Mouse (Mus musculus) MEL (cell line): ENCODE data around the gene Pdzd2. TPM values are rescaled to one million over a fixed set of nuclear protein-coding genes. Genes with fewer than 3 reads are reported as not detected.
A peak's percentile ranks its signal among the peaks of the same experiment; 100 is the strongest.

Experiments
- DNase-seq: peaks from one replicate; pipeline ENCODE4 v3.0.0; 2011; ENCODE audit warnings: low read depth, low spot score
- H3K27ac ChIP-seq: 2 replicates; pipeline ENCODE4 v1.5.1; 2012; ENCODE audit warnings: low read depth, mild to moderate bottlenecking, control low read depth, low read length, moderate library complexity; ENCODE audit not compliant: control insufficient read depth
- H3K27me3 ChIP-seq, 2 experiments: fragments of 150-350 bp in 1 of 2; sonication (generic) in 1 of 2; 2 replicates each; pipeline ENCODE4 v1.6.1; 2012; ENCODE audit warnings: low read length in 2 of 2, mild to moderate bottlenecking in 2 of 2, improper control_type of control experiment in 1 of 2, moderate library complexity in 1 of 2; ENCODE audit not compliant: insufficient read depth in 2 of 2, control insufficient read depth in 1 of 2
- H3K36me3 ChIP-seq, 2 experiments: 2 replicates each; pipeline ENCODE4 v1.6.1; 2012 to 2014; ENCODE audit warnings: low read length in 2 of 2, improper control_type of control experiment in 1 of 2, inconsistent platforms in 1 of 2, mild to moderate bottlenecking in 1 of 2; ENCODE audit not compliant: insufficient read depth in 2 of 2, control insufficient read depth in 1 of 2
- H3K4me1 ChIP-seq, 2 experiments: fragments of 150-350 bp in 1 of 2; sonication (generic) in 1 of 2; 2 replicates each; pipeline ENCODE4 v1.6.1; 2012; ENCODE audit warnings: low read length in 2 of 2, improper control_type of control experiment in 1 of 2, mild to moderate bottlenecking in 1 of 2; ENCODE audit not compliant: insufficient read depth in 2 of 2, control insufficient read depth in 1 of 2
- H3K4me3 ChIP-seq, 2 experiments: fragments of 150-350 bp in 1 of 2; sonication (generic) in 1 of 2; 2 replicates each; pipeline ENCODE4 v1.5.1; 2012; ENCODE audit warnings: low read depth in 2 of 2, low read length in 2 of 2, mild to moderate bottlenecking in 2 of 2, moderate library complexity in 2 of 2, control low read depth in 1 of 2, improper control_type of control experiment in 1 of 2; ENCODE audit not compliant: control insufficient read depth in 1 of 2, insufficient read depth in 1 of 2
- H3K79me2 ChIP-seq: 2 replicates; pipeline ENCODE4 v1.6.1; 2012; ENCODE audit warnings: mild to moderate bottlenecking, low read length, moderate library complexity; ENCODE audit not compliant: control insufficient read depth, poor library complexity, insufficient read depth
- H3K9ac ChIP-seq: 2 replicates; pipeline ENCODE4 v1.6.1; 2012; ENCODE audit warnings: low read depth, mild to moderate bottlenecking, control low read depth, low read length, moderate library complexity; ENCODE audit not compliant: control insufficient read depth, poor library complexity, severe bottlenecking
- H3K9me3 ChIP-seq: fragments of 150-350 bp; sonication (generic); replicated peaks from 2 replicates; pipeline ENCODE4 v1.6.1; 2012; ENCODE audit warnings: mild to moderate bottlenecking, low read length, improper control_type of control experiment, moderate library complexity; ENCODE audit not compliant: insufficient read depth
- BHLHE40 ChIP-seq: IDR thresholded peaks from 2 replicates; pipeline ENCODE4 v1.6.1; 2012; ENCODE audit warnings: low read depth, mild to moderate bottlenecking, inconsistent platforms, low read length, improper control_type of control experiment, borderline replicate concordance
- CTCF ChIP-seq, 3 experiments: IDR thresholded peaks in 2 of 3; conservative IDR thresholded peaks in 1 of 3; 2 replicates each; pipeline ENCODE4 v1.5.1; 2011 to 2012; ENCODE audit warnings: low read length in 3 of 3, low read depth in 2 of 3, mild to moderate bottlenecking in 2 of 3, improper control_type of control experiment in 1 of 3, inconsistent platforms in 1 of 3, mixed read lengths in 1 of 3, moderate library complexity in 1 of 3; ENCODE audit not compliant: control insufficient read depth in 1 of 3, insufficient read depth in 1 of 3, poor library complexity in 1 of 3, severe bottlenecking in 1 of 3
- E2F4 ChIP-seq: IDR thresholded peaks from 2 replicates; pipeline ENCODE4 v1.6.1; 2011; ENCODE audit warnings: low read depth, low read length, improper control_type of control experiment, borderline replicate concordance
- GABPA ChIP-seq: IDR thresholded peaks from 2 replicates; pipeline ENCODE4 v1.6.1; 2012; ENCODE audit warnings: low read depth, mild to moderate bottlenecking, inconsistent platforms, low read length, improper control_type of control experiment, moderate library complexity
- GATA1 ChIP-seq: IDR thresholded peaks from 2 replicates; pipeline ENCODE4 v1.6.1; 2011; ENCODE audit warnings: low read depth, low read length, improper control_type of control experiment
- MAFK ChIP-seq: IDR thresholded peaks from 2 replicates; pipeline ENCODE4 v1.6.1; 2011; ENCODE audit warnings: low read depth, mild to moderate bottlenecking, low read length, improper control_type of control experiment, borderline replicate concordance
- MAX ChIP-seq: IDR thresholded peaks from 2 replicates; pipeline ENCODE4 v1.6.1; 2011; ENCODE audit warnings: low read length, improper control_type of control experiment
- MAZ ChIP-seq: IDR thresholded peaks from 2 replicates; pipeline ENCODE4 v1.6.1; 2012; ENCODE audit warnings: low read depth, mild to moderate bottlenecking, inconsistent platforms, low read length, improper control_type of control experiment
- MEF2A ChIP-seq: IDR thresholded peaks from 2 replicates; pipeline ENCODE4 v1.6.1; 2014; ENCODE audit warnings: low read depth, mild to moderate bottlenecking, inconsistent platforms, low read length, improper control_type of control experiment; ENCODE audit not compliant: poor library complexity, insufficient replicate concordance, severe bottlenecking; ENCODE audit errors: extremely low read depth
- MXI1 ChIP-seq: IDR thresholded peaks from 2 replicates; pipeline ENCODE4 v1.6.1; 2011; ENCODE audit warnings: mild to moderate bottlenecking, low read depth, low read length, improper control_type of control experiment
- NELFE ChIP-seq: IDR thresholded peaks from 2 replicates; pipeline ENCODE4 v1.6.1; 2011; ENCODE audit warnings: low read depth, low read length, improper control_type of control experiment
- POLR2AphosphoS2 ChIP-seq: IDR thresholded peaks from 2 replicates; pipeline ENCODE4 v1.6.1; 2011; ENCODE audit warnings: low read length, improper control_type of control experiment
- RAD21 ChIP-seq: IDR thresholded peaks from 2 replicates; pipeline ENCODE4 v1.6.1; 2011; ENCODE audit warnings: mild to moderate bottlenecking, low read depth, low read length, improper control_type of control experiment
- SIN3A ChIP-seq: IDR thresholded peaks from 2 replicates; pipeline ENCODE4 v1.6.1; 2012; ENCODE audit warnings: low read length, improper control_type of control experiment, inconsistent platforms
- TAL1 ChIP-seq: IDR thresholded peaks from 2 replicates; pipeline ENCODE4 v1.6.1; 2012; ENCODE audit warnings: mild to moderate bottlenecking, inconsistent platforms, low read length, moderate library complexity, mixed read lengths
- TBP ChIP-seq: IDR thresholded peaks from 2 replicates; pipeline ENCODE4 v1.8.0; 2011; ENCODE audit warnings: low read depth, low read length, improper control_type of control experiment
- UBTF ChIP-seq: IDR thresholded peaks from 2 replicates; pipeline ENCODE4 v1.6.1; 2012; ENCODE audit warnings: low read depth, mild to moderate bottlenecking, inconsistent platforms, low read length, improper control_type of control experiment, moderate library complexity, borderline replicate concordance; ENCODE audit not compliant: insufficient read depth
- USF2 ChIP-seq, 2 experiments: IDR thresholded peaks; 2 replicates each; pipeline ENCODE4 v1.6.1; 2011 to 2012; ENCODE audit warnings: improper control_type of control experiment in 2 of 2, low read length in 2 of 2, borderline replicate concordance in 1 of 2, inconsistent platforms in 1 of 2, low read depth in 1 of 2, mild to moderate bottlenecking in 1 of 2; ENCODE audit not compliant: insufficient read depth in 1 of 2
- ZC3H11A ChIP-seq: IDR thresholded peaks from 2 replicates; pipeline ENCODE4 v1.6.1; 2012; ENCODE audit warnings: low read depth, mild to moderate bottlenecking, inconsistent platforms, low read length, improper control_type of control experiment
- ZKSCAN1 ChIP-seq: IDR thresholded peaks from 2 replicates; pipeline ENCODE4 v1.6.1; 2012; ENCODE audit warnings: low read depth, mild to moderate bottlenecking, inconsistent platforms, low read length, improper control_type of control experiment, moderate library complexity
- polyA plus RNA-seq, 2 experiments: library from polyadenylated mRNA; stranded (reverse) in 1 of 2; unstranded in 1 of 2; fragments of >175 nt in 1 of 2; fragments of >200 nt in 1 of 2; gene quantifications; 2 replicates each; pipeline versions ENCODE4 v1.2.1 to v1.2.4; 2012; ENCODE audit warnings: low replicate concordance in 2 of 2, low read depth in 1 of 2; ENCODE audit not compliant: insufficient read length in 2 of 2, insufficient read depth in 1 of 2, missing spikeins in 1 of 2
- total RNA-seq: library from RNA; depleted of rRNA; stranded (reverse); fragments of 300-350 nt; gene quantifications from 2 replicates; pipeline ENCODE4 v1.2.3, GENCODE M21; 2012

The Pdzd2 gene
- total and polyA plus RNA-seq, 3 experiments: 0.15 to 0.33 TPM; not detected in 1

DNA sequence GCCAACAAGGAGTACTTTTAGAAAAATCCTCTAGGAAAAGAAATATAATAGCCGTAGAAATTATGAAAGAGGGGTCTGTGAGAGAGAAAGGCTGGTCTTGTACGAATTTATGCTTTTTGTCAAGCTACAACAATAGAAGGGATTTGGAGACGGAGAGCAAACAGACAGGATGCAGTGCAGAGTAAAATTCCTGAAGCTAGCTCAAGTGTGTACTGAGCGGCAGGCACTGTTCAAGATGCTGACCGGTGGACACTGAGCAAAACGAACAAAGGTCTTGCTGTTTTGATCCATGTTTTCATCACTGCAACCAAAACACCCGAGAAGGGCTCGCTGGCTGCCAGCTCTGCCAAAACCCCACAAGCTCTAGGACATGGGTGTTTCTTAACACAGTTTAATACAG lies 42.8 kb downstream of the Pdzd2 start:
- no peaks in the 10 kb centered on the region for H3K79me2 ChIP-seq
- no peaks in the 10 kb centered on the region for H3K4me1 ChIP-seq
- no peaks in the 10 kb centered on the region for H3K36me3 ChIP-seq
- no peak for DNase-seq
- no peak for TF ChIP-seq MAFK
- no peak for TF ChIP-seq MAZ
- TF ChIP-seq TBP: no peak
- TF ChIP-seq ZKSCAN1: no peak
- TF ChIP-seq MEF2A: no peak
- TF ChIP-seq POLR2AphosphoS2: no peak
- H3K9me3 ChIP-seq: no peaks in the 10 kb centered on the region
- H3K27me3 ChIP-seq: peaks cover 6 to 16% of the 10 kb centered on the region in 2 experiments; a peak in 3 of 4 replicates
- no peak overlapping the region for H3K27ac ChIP-seq
- H3K9ac ChIP-seq: no peak overlapping the region
- H3K4me3 ChIP-seq: no peak overlapping the region

- Histone ChIP-seq H3K79me2 (no peaks in the 10 kb centered on the region), H3K27me3 (peaks cover 0 to 1% of the 10 kb centered on the region in 2 experiments; a peak in 1 of 4 replicates), H3K9me3 (no peaks in the 10 kb centered on the region), H3K4me3 (no peak overlapping the region), H3K36me3 (no peaks in the 10 kb centered on the region), H3K4me1 (no peaks in the 10 kb centered on the region), H3K9ac (no peak overlapping the region), H3K27ac (no peak overlapping the region)
- no peak for DNase-seq
- TF ChIP-seq RAD21: peak; percentile 7; the same call in 1 of the 2 replicates
- TF ChIP-seq CTCF (IDR thresholded peaks at IDR 0.05 in 2 of 3, conservative IDR thresholded peaks at IDR 0.05 in 1 of 3; ENCODE audit: control insufficient read depth in 1 of 3, insufficient read depth in 1 of 3, low read depth in 2 of 3, low read length in 3 of 3, poor library complexity in 1 of 3, severe bottlenecking in 1 of 3): peak; percentile 34 to 48 (median 46)
- TF ChIP-seq NELFE: no peak
These were observed 49.9 kb downstream of the Pdzd2 start for GRCm38 (mm10) chr15:12689716-12690381.

DNA sequence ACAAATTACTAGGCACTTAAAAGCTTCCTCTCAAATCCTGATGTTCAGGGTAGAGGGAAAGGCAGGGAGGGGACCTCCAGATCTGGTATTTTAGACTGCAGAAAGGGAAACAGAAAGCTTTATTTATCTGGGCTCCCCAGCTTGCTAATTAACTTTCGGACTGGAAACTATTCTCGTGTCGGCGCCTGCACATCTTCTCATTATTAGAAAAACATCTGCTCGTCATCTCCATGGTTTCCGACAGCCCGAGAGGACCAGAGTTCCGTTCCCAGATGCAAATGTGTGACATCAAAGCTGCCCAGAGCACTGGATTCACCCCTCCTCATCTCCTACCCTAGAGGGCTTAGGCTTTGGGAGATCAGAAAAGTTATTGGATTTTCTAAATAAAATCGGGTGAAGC lies 57.2 kb downstream of the Pdzd2 start:
- no peak for TF ChIP-seq MEF2A
- TF ChIP-seq TAL1: no peak
- no peak for TF ChIP-seq MXI1
- no peak for TF ChIP-seq MAFK
- no peak for TF ChIP-seq NELFE
- TF ChIP-seq POLR2AphosphoS2: no peak
- TF ChIP-seq USF2 (IDR thresholded peaks at IDR 0.05; ENCODE audit: borderline replicate concordance in 1 of 2, insufficient read depth in 1 of 2, low read depth in 1 of 2, low read length in 2 of 2): no peak
- no peak for TF ChIP-seq UBTF
- no peak for TF ChIP-seq BHLHE40
- no peak for TF ChIP-seq TBP
- no peak for TF ChIP-seq ZKSCAN1
- TF ChIP-seq GABPA: no peak
- TF ChIP-seq RAD21: no peak
- TF ChIP-seq ZC3H11A: no peak
- no peak for TF ChIP-seq GATA1
- TF ChIP-seq SIN3A: no peak
- TF ChIP-seq E2F4: no peak
- no peak for TF ChIP-seq MAX
- H3K4me1 ChIP-seq: no peaks in the 10 kb centered on the region
- peaks cover 0 to 2% of the 10 kb centered on the region in 2 experiments; a peak in 1 of 4 replicates for H3K27me3 ChIP-seq
- H3K27ac ChIP-seq: no peak overlapping the region
- H3K9me3 ChIP-seq: no peaks in the 10 kb centered on the region
- no peaks in the 10 kb centered on the region for H3K36me3 ChIP-seq
- no peaks in the 10 kb centered on the region for H3K79me2 ChIP-seq
- H3K4me3 ChIP-seq: no peak overlapping the region
- no peak overlapping the region for H3K9ac ChIP-seq
- no peak for DNase-seq
